Mouse (Mus musculus): ENCODE measurements around the gene Klk10. TPM values are rescaled to one million over a fixed set of nuclear protein-coding genes. Genes with fewer than 3 reads are reported as not detected.

Klk10 gene
- polyA plus RNA-seq, 1 experiment from 2014 or later: not detected

DNA sequence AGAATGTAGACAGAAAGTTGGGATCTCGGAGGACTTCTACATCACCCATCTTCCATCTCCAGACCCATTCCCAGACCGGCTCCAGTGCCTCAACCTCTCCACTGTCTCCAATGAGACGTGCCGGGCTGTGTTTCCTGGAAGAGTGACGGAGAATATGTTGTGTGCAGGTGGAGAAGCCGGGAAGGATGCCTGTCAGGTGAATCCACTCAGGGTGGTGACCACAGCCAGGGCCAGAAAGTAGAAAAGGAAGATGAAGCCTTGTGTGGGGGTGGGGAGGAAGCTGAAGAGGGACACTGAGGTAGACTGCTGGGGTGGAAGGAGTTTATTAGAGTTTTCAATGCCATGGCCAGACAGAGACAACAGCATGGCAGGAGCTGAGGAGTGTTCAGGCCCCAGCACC lies 8.9 kb upstream of the Klk10 start:
- Histone ChIP-seq H3K36me3 (replicated peaks; ENCODE audit: insufficient read depth, low read length) (no peaks in the 10 kb centered on the region), H3K9me3 (ENCODE audit: low read length) (no peaks in the 10 kb centered on the region), H3K9ac (replicated peaks) (no peak overlapping the region), H3K4me2 (ENCODE audit: low read depth, low read length) (no peak overlapping the region), H3K27me3 (ENCODE audit: insufficient read depth, low read length) (no peaks in the 10 kb centered on the region), H3K4me3 (ENCODE audit: low read depth, low read length) (no peak overlapping the region), H3K4me1 (ENCODE audit: insufficient read depth) (no peaks in the 10 kb centered on the region), H3K27ac (ENCODE audit: low read depth) (no peak overlapping the region)
- 80% methylated on average over 6 of the region's 6 CpGs for WGBS (ENCODE audit: insufficient replicate concordance)
- no peak for DNase-seq
- ATAC-seq: no peak
- TF ChIP-seq EP300 (IDR thresholded peaks at IDR 0.05; ENCODE audit: low read depth) (no peak), CTCF (IDR thresholded peaks at IDR 0.05; ENCODE audit: low read depth) (no peak)

DNA sequence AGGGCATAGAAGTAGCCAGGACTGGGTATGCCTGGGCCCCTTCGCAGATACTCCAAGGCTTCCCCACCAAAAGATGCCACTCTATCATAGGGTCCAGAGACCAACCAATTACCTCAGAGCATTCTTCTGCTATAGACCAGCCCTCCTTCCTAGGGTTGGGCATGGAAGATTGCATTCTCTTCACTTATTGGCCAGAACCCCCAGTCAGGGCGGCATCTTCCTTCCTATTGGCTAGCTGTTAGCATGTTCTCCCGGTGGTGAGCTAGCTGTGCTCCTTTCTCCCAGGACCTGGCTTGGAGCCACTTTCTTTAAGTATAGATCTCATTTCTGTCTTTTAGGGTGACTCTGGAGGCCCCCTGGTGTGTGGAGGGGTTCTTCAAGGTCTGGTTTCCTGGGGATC lies 7.9 kb upstream of the Klk10 start:
- Histone ChIP-seq H3K4me3 (ENCODE audit: low read depth, low read length) (no peak overlapping the region), H3K27me3 (ENCODE audit: insufficient read depth, low read length) (no peaks in the 10 kb centered on the region), H3K4me1 (ENCODE audit: insufficient read depth) (no peaks in the 10 kb centered on the region), H3K27ac (ENCODE audit: low read depth) (no peak overlapping the region), H3K9ac (replicated peaks) (no peak overlapping the region), H3K4me2 (ENCODE audit: low read depth, low read length) (no peak overlapping the region), H3K9me3 (ENCODE audit: low read length) (no peaks in the 10 kb centered on the region), H3K36me3 (replicated peaks; ENCODE audit: insufficient read depth, low read length) (no peaks in the 10 kb centered on the region)
- DNase-seq (no peak), ATAC-seq (no peak)
- 71% methylated on average over 3 of the region's 3 CpGs for WGBS (ENCODE audit: insufficient replicate concordance)
- TF ChIP-seq EP300 (IDR thresholded peaks at IDR 0.05; ENCODE audit: low read depth) (no peak), CTCF (IDR thresholded peaks at IDR 0.05; ENCODE audit: low read depth) (no peak)

- Histone ChIP-seq H3K9me3 (ENCODE audit: low read length) (no peaks in the 10 kb centered on the region), H3K9ac (replicated peaks) (no peak within 1 kb of the TSS), H3K4me1 (ENCODE audit: insufficient read depth) (no peaks in the 10 kb centered on the region), H3K27me3 (ENCODE audit: insufficient read depth, low read length) (no peaks in the 10 kb centered on the region), H3K4me2 (ENCODE audit: low read depth, low read length) (no peak within 1 kb of the TSS), H3K27ac (ENCODE audit: low read depth) (no peak within 1 kb of the TSS), H3K36me3 (replicated peaks; ENCODE audit: insufficient read depth, low read length) (no peaks in the 10 kb centered on the region), H3K4me3 (ENCODE audit: low read depth, low read length) (no peak within 1 kb of the TSS)
- ATAC-seq (no peak), DNase-seq (no peak)
- 83% methylated on average over 5 of the region's 5 CpGs for WGBS (ENCODE audit: insufficient replicate concordance)
- no peak for TF ChIP-seq EP300 (IDR thresholded peaks at IDR 0.05; ENCODE audit: low read depth)
- no peak for TF ChIP-seq CTCF (IDR thresholded peaks at IDR 0.05; ENCODE audit: low read depth)
These were observed 6.5 kb upstream of the Klk10 start, which contains the start of gene Klk11 for GRCm38 (mm10) chr7:43774364-43774763. Gene Klk11, plus strand, starts transcription at chr7:43774604.

GRCm38 (mm10) chr7:43774802-43775201 lies 6.0 kb upstream of the Klk10 start:
- 59% methylated on average over 6 of the region's 6 CpGs for WGBS (ENCODE audit: insufficient replicate concordance)
- no peaks in the 10 kb centered on the region for H3K4me1 ChIP-seq (ENCODE audit: insufficient read depth)
- H3K9me3 ChIP-seq (ENCODE audit: low read length): no peaks in the 10 kb centered on the region
- H3K9ac ChIP-seq (replicated peaks): no peak overlapping the region
- H3K27ac ChIP-seq (ENCODE audit: low read depth): no peak overlapping the region
- no peak overlapping the region for H3K4me2 ChIP-seq (ENCODE audit: low read depth, low read length)
- H3K36me3 ChIP-seq (replicated peaks; ENCODE audit: insufficient read depth, low read length): no peaks in the 10 kb centered on the region
- DNase-seq (no peak), ATAC-seq (no peak)
- TF ChIP-seq EP300 (IDR thresholded peaks at IDR 0.05; ENCODE audit: low read depth): no peak
- TF ChIP-seq CTCF (IDR thresholded peaks at IDR 0.05; ENCODE audit: low read depth): no peak
- no peak overlapping the region for H3K4me3 ChIP-seq (ENCODE audit: low read depth, low read length)
- no peaks in the 10 kb centered on the region for H3K27me3 ChIP-seq (ENCODE audit: insufficient read depth, low read length)

- Histone ChIP-seq H3K36me3 (replicated peaks; ENCODE audit: insufficient read depth, low read length) (no peaks in the 10 kb centered on the region), H3K9ac (replicated peaks) (no peak overlapping the region), H3K4me1 (ENCODE audit: insufficient read depth) (no peaks in the 10 kb centered on the region), H3K27me3 (ENCODE audit: insufficient read depth, low read length) (no peaks in the 10 kb centered on the region), H3K9me3 (ENCODE audit: low read length) (no peaks in the 10 kb centered on the region), H3K4me3 (ENCODE audit: low read depth, low read length) (no peak overlapping the region), H3K27ac (ENCODE audit: low read depth) (no peak overlapping the region), H3K4me2 (ENCODE audit: low read depth, low read length) (no peak overlapping the region)
- no peak for TF ChIP-seq CTCF (IDR thresholded peaks at IDR 0.05; ENCODE audit: low read depth)
- TF ChIP-seq EP300 (IDR thresholded peaks at IDR 0.05; ENCODE audit: low read depth): no peak
- 72% methylated on average over 7 of the region's 7 CpGs for WGBS (ENCODE audit: insufficient replicate concordance)
- DNase-seq (no peak), ATAC-seq (no peak)
These were observed 5.4 kb upstream of the Klk10 start for GRCm38 (mm10) chr7:43775311-43776057.

- no peak for TF ChIP-seq CTCF (IDR thresholded peaks at IDR 0.05; ENCODE audit: low read depth)
- TF ChIP-seq EP300 (IDR thresholded peaks at IDR 0.05; ENCODE audit: low read depth): no peak
- H3K4me3 ChIP-seq (ENCODE audit: low read depth, low read length): no peak overlapping the region
These were observed 4.3 kb upstream of the Klk10 start for GRCm38 (mm10) chr7:43776506-43776905.

More at GRCm38 (mm10) chr7:43776506-43776905, 4.3 kb upstream of the Klk10 start:
- no peak overlapping the region for H3K4me2 ChIP-seq (ENCODE audit: low read depth, low read length)
- H3K36me3 ChIP-seq (replicated peaks; ENCODE audit: insufficient read depth, low read length): no peaks in the 10 kb centered on the region
- H3K9me3 ChIP-seq (ENCODE audit: low read length): no peaks in the 10 kb centered on the region
- H3K27ac ChIP-seq (ENCODE audit: low read depth): no peak overlapping the region
- 67% methylated on average over 5 of the region's 5 CpGs for WGBS (ENCODE audit: insufficient replicate concordance)
- DNase-seq (no peak), ATAC-seq (no peak)
- no peaks in the 10 kb centered on the region for H3K4me1 ChIP-seq (ENCODE audit: insufficient read depth)
- no peaks in the 10 kb centered on the region for H3K27me3 ChIP-seq (ENCODE audit: insufficient read depth, low read length)
- H3K9ac ChIP-seq (replicated peaks): no peak overlapping the region
